Mouse (Mus musculus): ENCODE measurements around the gene Amdhd1. TPM values are rescaled to one million over a fixed set of nuclear protein-coding genes. Genes with fewer than 3 reads are reported as not detected.

Gene Amdhd1
- polyA plus RNA-seq, 1 experiment from 2014 or later = 0.18 TPM

GRCm38 (mm10) chr10:93519756-93520155 is 20.1 kb downstream of the Amdhd1 start:
- Histone ChIP-seq H3K36me3 (ENCODE audit: control insufficient read depth, insufficient read depth, low read length) (no peaks in the 10 kb centered on the region), H3K4me2 (ENCODE audit: low read depth, low read length) (no peak overlapping the region), H3K4me1 (ENCODE audit: control insufficient read depth, insufficient read depth, low read length) (no peaks in the 10 kb centered on the region; the same call in 1 of the 2 replicates), H3K4me3 (ENCODE audit: low read depth, low read length) (no peak overlapping the region), H3K9me3 (ENCODE audit: control insufficient read depth, low read length) (no peaks in the 10 kb centered on the region), H3K27me3 (replicated peaks; ENCODE audit: control insufficient read depth, insufficient read depth, low read length) (no peaks in the 10 kb centered on the region), H3K9ac (ENCODE audit: low read depth, low read length) (no peak overlapping the region), H3K27ac (replicated peaks; ENCODE audit: low read depth, low read length) (no peak overlapping the region)
- WGBS = 75% methylated on average over 5 of the region's 5 CpGs
- no peak for DNase-seq (ENCODE audit: low spot score)
- ATAC-seq (ENCODE audit: low read depth) = no peak

DNA sequence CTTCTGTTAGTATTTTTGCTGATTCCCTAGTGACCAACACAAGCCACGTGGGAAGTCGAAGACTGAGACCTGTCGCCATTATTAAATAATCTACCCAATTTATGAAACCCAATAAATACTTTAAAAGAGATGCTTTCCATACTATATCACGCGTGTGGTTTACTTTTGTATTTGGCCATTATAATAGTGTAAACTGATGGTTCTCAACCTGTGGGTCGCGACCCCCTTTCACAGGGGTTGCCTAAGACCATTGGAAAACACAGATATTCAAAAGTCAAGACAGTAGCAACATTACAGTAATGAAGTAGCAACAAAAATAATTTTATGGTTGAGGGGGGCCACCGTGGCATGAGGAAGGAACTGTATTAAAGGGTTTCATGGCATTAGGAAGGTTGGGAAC is 20.7 kb downstream of the Amdhd1 start:
- Histone ChIP-seq H3K9ac (ENCODE audit: low read depth, low read length) (no peak overlapping the region), H3K9me3 (ENCODE audit: control insufficient read depth, low read length) (no peaks in the 10 kb centered on the region), H3K27ac (replicated peaks; ENCODE audit: low read depth, low read length) (no peak overlapping the region), H3K4me1 (ENCODE audit: control insufficient read depth, insufficient read depth, low read length) (no peaks in the 10 kb centered on the region; the same call in 1 of the 2 replicates), H3K4me3 (ENCODE audit: low read depth, low read length) (no peak overlapping the region), H3K36me3 (ENCODE audit: control insufficient read depth, insufficient read depth, low read length) (no peaks in the 10 kb centered on the region), H3K27me3 (replicated peaks; ENCODE audit: control insufficient read depth, insufficient read depth, low read length) (no peaks in the 10 kb centered on the region), H3K4me2 (ENCODE audit: low read depth, low read length) (no peak overlapping the region)
- ATAC-seq (ENCODE audit: low read depth) (no peak), DNase-seq (ENCODE audit: low spot score) (no peak)
- 94% methylated on average over 8 of the region's 8 CpGs for WGBS

DNA sequence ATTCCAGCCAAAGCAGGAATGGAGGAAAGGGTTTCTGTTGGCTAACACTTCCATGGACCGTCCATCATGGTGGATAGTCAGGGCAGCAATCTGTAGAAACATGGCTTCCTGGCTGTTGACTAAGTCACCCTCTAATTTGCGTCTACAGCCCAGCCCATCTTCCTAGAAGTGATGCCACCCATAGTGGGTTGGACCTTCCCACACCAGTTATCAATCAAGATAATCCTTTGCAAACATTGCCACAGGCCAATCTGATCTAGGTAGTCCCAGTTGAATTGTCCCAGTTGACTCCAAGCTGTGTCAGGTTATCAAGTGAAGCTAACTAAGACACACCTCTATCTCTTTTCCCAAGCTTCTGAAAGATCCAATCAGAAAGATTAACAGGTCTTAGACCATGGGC is 21.2 kb downstream of the Amdhd1 start:
- H3K4me2 ChIP-seq (ENCODE audit: low read depth, low read length) = no peak overlapping the region
- no peak overlapping the region for H3K9ac ChIP-seq (ENCODE audit: low read depth, low read length)
- WGBS = 93% methylated on average over 2 of the region's 2 CpGs
- ATAC-seq (ENCODE audit: low read depth) (no peak), DNase-seq (ENCODE audit: low spot score) (no peak)
- no peaks in the 10 kb centered on the region; the same call in 1 of the 2 replicates for H3K4me1 ChIP-seq (ENCODE audit: control insufficient read depth, insufficient read depth, low read length)
- H3K36me3 ChIP-seq (ENCODE audit: control insufficient read depth, insufficient read depth, low read length) = no peaks in the 10 kb centered on the region
- no peaks in the 10 kb centered on the region for H3K9me3 ChIP-seq (ENCODE audit: control insufficient read depth, low read length)
- H3K27ac ChIP-seq (replicated peaks; ENCODE audit: low read depth, low read length) = no peak overlapping the region
- H3K27me3 ChIP-seq (replicated peaks; ENCODE audit: control insufficient read depth, insufficient read depth, low read length) = no peaks in the 10 kb centered on the region
- H3K4me3 ChIP-seq (ENCODE audit: low read depth, low read length) = no peak overlapping the region

DNA sequence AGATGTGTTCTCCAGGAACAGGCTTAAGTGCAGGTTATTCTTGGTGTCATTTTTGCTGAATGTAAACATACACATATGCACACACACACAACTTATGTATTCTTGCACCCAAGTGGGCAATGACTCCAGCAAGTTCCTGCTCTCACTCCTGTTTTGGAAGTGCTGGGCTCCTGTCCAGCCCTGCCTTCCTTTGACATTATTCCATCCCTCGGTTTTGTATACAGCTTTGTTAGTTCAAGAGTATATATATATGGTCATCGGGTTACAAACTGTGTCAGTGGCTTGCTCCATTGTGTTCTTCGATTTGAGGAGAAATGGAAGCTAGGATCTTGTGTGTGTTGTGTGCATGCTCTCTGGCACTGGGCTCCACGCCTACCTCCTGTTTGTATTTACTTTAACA is 21.6 kb downstream of the Amdhd1 start:
- H3K36me3 ChIP-seq (ENCODE audit: control insufficient read depth, insufficient read depth, low read length) = no peaks in the 10 kb centered on the region
- H3K27ac ChIP-seq (replicated peaks; ENCODE audit: low read depth, low read length) = no peak overlapping the region
- 81% methylated on average over 4 of the region's 4 CpGs for WGBS
- ATAC-seq (ENCODE audit: low read depth) = no peak
- H3K4me3 ChIP-seq (ENCODE audit: low read depth, low read length) = no peak overlapping the region
- DNase-seq (ENCODE audit: low spot score) = no peak
- H3K4me2 ChIP-seq (ENCODE audit: low read depth, low read length) = no peak overlapping the region
- H3K4me1 ChIP-seq (ENCODE audit: control insufficient read depth, insufficient read depth, low read length) = no peaks in the 10 kb centered on the region
- no peaks in the 10 kb centered on the region for H3K9me3 ChIP-seq (ENCODE audit: control insufficient read depth, low read length)
- H3K27me3 ChIP-seq (replicated peaks; ENCODE audit: control insufficient read depth, insufficient read depth, low read length) = no peaks in the 10 kb centered on the region
- H3K9ac ChIP-seq (ENCODE audit: low read depth, low read length) = no peak overlapping the region

DNA sequence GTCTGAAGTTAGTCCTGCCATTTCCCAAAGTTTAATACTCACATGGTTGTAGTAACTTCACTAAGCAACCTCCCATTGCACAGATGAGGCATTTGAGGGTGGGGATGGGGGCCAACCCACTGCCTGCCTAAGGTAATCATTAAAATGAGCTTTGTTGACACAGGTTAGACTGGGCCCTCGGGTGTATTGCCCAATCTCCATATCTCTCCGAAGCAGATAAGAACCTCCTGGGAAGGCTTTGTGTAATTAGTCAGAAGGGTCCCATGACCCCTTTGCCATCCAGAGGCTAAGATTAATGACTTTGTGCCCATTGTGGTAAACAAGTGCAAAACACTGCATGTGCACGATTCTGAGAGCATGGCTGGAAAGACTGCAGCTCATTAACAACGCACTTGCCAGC is 22.1 kb downstream of the Amdhd1 start:
- H3K9me3 ChIP-seq (ENCODE audit: control insufficient read depth, low read length) = no peaks in the 10 kb centered on the region
- DNase-seq (ENCODE audit: low spot score) = no peak
- H3K36me3 ChIP-seq (ENCODE audit: control insufficient read depth, insufficient read depth, low read length) = no peaks in the 10 kb centered on the region
- H3K4me2 ChIP-seq (ENCODE audit: low read depth, low read length) = no peak overlapping the region
- H3K27me3 ChIP-seq (replicated peaks; ENCODE audit: control insufficient read depth, insufficient read depth, low read length) = no peaks in the 10 kb centered on the region
- no peak overlapping the region for H3K4me3 ChIP-seq (ENCODE audit: low read depth, low read length)
- H3K27ac ChIP-seq (replicated peaks; ENCODE audit: low read depth, low read length) = no peak overlapping the region
- WGBS = 65% methylated on average over 4 of the region's 4 CpGs
- no peaks in the 10 kb centered on the region for H3K4me1 ChIP-seq (ENCODE audit: control insufficient read depth, insufficient read depth, low read length)
- no peak for ATAC-seq (ENCODE audit: low read depth)
- H3K9ac ChIP-seq (ENCODE audit: low read depth, low read length) = no peak overlapping the region

GRCm38 (mm10) chr10:93515927-93516326 is 23.9 kb downstream of the Amdhd1 start:
- ATAC-seq (ENCODE audit: low read depth) (no peak), DNase-seq (ENCODE audit: low spot score) (no peak)
- Histone ChIP-seq H3K4me2 (ENCODE audit: low read depth, low read length) (no peak overlapping the region), H3K27ac (replicated peaks; ENCODE audit: low read depth, low read length) (no peak overlapping the region), H3K9ac (ENCODE audit: low read depth, low read length) (no peak overlapping the region), H3K36me3 (ENCODE audit: control insufficient read depth, insufficient read depth, low read length) (no peaks in the 10 kb centered on the region), H3K4me1 (ENCODE audit: control insufficient read depth, insufficient read depth, low read length) (no peaks in the 10 kb centered on the region), H3K4me3 (ENCODE audit: low read depth, low read length) (no peak overlapping the region), H3K9me3 (ENCODE audit: control insufficient read depth, low read length) (no peaks in the 10 kb centered on the region), H3K27me3 (replicated peaks; ENCODE audit: control insufficient read depth, insufficient read depth, low read length) (no peaks in the 10 kb centered on the region)
- WGBS = 81% methylated on average over 12 of the region's 12 CpGs

DNA sequence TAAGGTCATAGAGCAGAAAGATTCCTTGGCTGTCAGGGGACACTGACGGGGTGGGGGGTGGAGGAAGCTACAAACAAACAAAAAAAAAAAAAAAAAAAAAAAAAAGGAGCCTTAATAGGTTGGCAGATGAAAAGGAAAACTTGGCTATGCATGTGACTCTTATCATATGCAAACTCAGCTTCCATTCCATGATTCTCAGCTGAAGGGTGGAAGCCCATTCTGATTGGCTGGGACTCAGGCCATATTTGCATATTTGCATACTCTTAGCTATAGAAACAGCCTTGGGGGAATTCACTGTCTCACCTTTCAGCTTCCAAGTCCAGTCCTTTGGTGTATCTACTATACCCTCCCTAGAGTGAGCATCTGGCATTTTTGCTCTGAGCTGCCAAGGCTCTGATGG is 24.4 kb downstream of the Amdhd1 start:
- 35% methylated on average over 1 of the region's 1 CpGs for WGBS
- Histone ChIP-seq H3K4me3 (ENCODE audit: low read depth, low read length) (no peak overlapping the region), H3K9ac (ENCODE audit: low read depth, low read length) (no peak overlapping the region), H3K36me3 (ENCODE audit: control insufficient read depth, insufficient read depth, low read length) (no peaks in the 10 kb centered on the region), H3K27me3 (replicated peaks; ENCODE audit: control insufficient read depth, insufficient read depth, low read length) (no peaks in the 10 kb centered on the region), H3K9me3 (ENCODE audit: control insufficient read depth, low read length) (no peaks in the 10 kb centered on the region), H3K4me1 (ENCODE audit: control insufficient read depth, insufficient read depth, low read length) (no peaks in the 10 kb centered on the region), H3K27ac (replicated peaks; ENCODE audit: low read depth, low read length) (no peak overlapping the region), H3K4me2 (ENCODE audit: low read depth, low read length) (no peak overlapping the region)
- ATAC-seq (ENCODE audit: low read depth) = no peak
- DNase-seq (ENCODE audit: low spot score) = peak; percentile 33

DNA sequence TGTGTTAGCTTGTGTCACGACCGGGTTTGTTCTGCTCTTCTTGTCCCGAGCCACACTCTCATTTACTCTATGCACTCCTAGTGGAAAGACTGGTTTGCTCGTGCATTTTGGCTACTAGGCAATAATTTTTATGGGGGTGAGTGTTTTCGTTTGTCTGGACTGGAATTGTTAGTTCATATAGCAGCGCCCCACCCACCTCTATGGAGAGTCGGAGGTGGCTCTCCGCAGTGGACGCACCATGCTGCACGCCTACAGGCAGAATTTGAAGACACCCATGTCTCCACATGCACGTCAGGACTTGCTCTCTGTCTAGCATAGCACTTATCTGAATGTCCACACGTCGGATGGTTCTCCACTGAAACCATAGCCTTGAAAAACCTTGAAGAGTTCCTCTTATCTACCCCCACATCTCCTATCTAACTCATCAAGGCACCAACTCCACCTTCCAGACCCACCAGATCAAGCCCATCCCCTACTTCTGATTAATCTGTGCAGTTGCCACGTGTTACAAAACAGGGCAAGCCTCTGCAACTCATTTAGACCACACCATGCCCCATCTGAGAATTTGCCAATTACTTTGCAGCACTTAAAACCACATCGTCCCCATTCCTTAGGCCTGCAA is 30.2 kb downstream of the Amdhd1 start:
- no peaks in the 10 kb centered on the region for H3K27me3 ChIP-seq (replicated peaks; ENCODE audit: control insufficient read depth, insufficient read depth, low read length)
- DNase-seq (ENCODE audit: low spot score) (no peak), ATAC-seq (ENCODE audit: low read depth) (no peak)
- no peak overlapping the region for H3K27ac ChIP-seq (replicated peaks; ENCODE audit: low read depth, low read length)
- no peak overlapping the region for H3K9ac ChIP-seq (ENCODE audit: low read depth, low read length)
- H3K36me3 ChIP-seq (ENCODE audit: control insufficient read depth, insufficient read depth, low read length) = no peaks in the 10 kb centered on the region
- no peak overlapping the region for H3K4me3 ChIP-seq (ENCODE audit: low read depth, low read length)
- no peaks in the 10 kb centered on the region for H3K4me1 ChIP-seq (ENCODE audit: control insufficient read depth, insufficient read depth, low read length)
- H3K4me2 ChIP-seq (ENCODE audit: low read depth, low read length) = no peak overlapping the region
- WGBS = 82% methylated on average over 15 of the region's 15 CpGs
- H3K9me3 ChIP-seq (ENCODE audit: control insufficient read depth, low read length) = no peaks in the 10 kb centered on the region

- peak; percentile 21 for DNase-seq (ENCODE audit: low spot score)
- no peaks in the 10 kb centered on the region for H3K4me1 ChIP-seq (ENCODE audit: control insufficient read depth, insufficient read depth, low read length)
- no peak for ATAC-seq (ENCODE audit: low read depth)
- no peak overlapping the region for H3K9ac ChIP-seq (ENCODE audit: low read depth, low read length)
- no peaks in the 10 kb centered on the region for H3K27me3 ChIP-seq (replicated peaks; ENCODE audit: control insufficient read depth, insufficient read depth, low read length)
- H3K9me3 ChIP-seq (ENCODE audit: control insufficient read depth, low read length) = no peaks in the 10 kb centered on the region
- H3K4me3 ChIP-seq (ENCODE audit: low read depth, low read length) = no peak overlapping the region
- no peak overlapping the region for H3K27ac ChIP-seq (replicated peaks; ENCODE audit: low read depth, low read length)
- 67% methylated on average over 7 of the region's 7 CpGs for WGBS
- H3K36me3 ChIP-seq (ENCODE audit: control insufficient read depth, insufficient read depth, low read length) = no peaks in the 10 kb centered on the region
- no peak overlapping the region for H3K4me2 ChIP-seq (ENCODE audit: low read depth, low read length)
Observed at GRCm38 (mm10) chr10:93508383-93508970, 31.4 kb downstream of the Amdhd1 start.

All from embryonic facial prominence, embryonic 14.5 days (tissue).